Mouse (Mus musculus) lung, embryonic 15.5 days (tissue): ENCODE data around the gene Brcc3. TPM values are rescaled to one million over a fixed set of nuclear protein-coding genes. Genes with fewer than 3 reads are reported as not detected.

Experiments used
- ATAC-seq: fragments of 200-750 bp; cut with Nextera tagmentation; 2 replicates; pipeline ENCODE4 v1.8.0; 2017; ENCODE audit warnings: moderate number of reproducible peaks, borderline replicate concordance; ENCODE audit not compliant: low FRiP score, low TSS enrichment; ENCODE audit errors: extremely low read depth
- H3K27ac ChIP-seq: fragments of 300-500 bp; sonication (generic); 2 replicates; pipeline ENCODE4 v1.5.1; 2015; ENCODE audit warnings: moderate library complexity, mild to moderate bottlenecking, inconsistent platforms
- H3K27me3 ChIP-seq: fragments of 300-500 bp; sonication (generic); 2 replicates; pipeline ENCODE4 v1.6.1; 2015; ENCODE audit warnings: inconsistent platforms
- H3K36me3 ChIP-seq: fragments of 300-500 bp; sonication (generic); 2 replicates; pipeline ENCODE4 v1.6.1; 2015; ENCODE audit warnings: inconsistent platforms
- H3K4me1 ChIP-seq: fragments of 300-500 bp; sonication (generic); 2 replicates; pipeline ENCODE4 v1.6.1; 2015; ENCODE audit warnings: inconsistent platforms
- H3K4me2 ChIP-seq: fragments of 300-500 bp; sonication (generic); 2 replicates; pipeline ENCODE4 v1.6.1; 2015; ENCODE audit warnings: inconsistent platforms, mild to moderate bottlenecking, moderate library complexity
- H3K4me3 ChIP-seq: fragments of 300-500 bp; sonication (generic); 2 replicates; pipeline ENCODE4 v1.5.1; 2015; ENCODE audit warnings: mild to moderate bottlenecking, inconsistent platforms
- H3K9ac ChIP-seq: fragments of 300-500 bp; sonication (generic); 2 replicates; pipeline ENCODE4 v1.6.1; 2015; ENCODE audit warnings: inconsistent platforms
- H3K9me3 ChIP-seq: fragments of 300-500 bp; sonication (generic); 2 replicates; pipeline ENCODE4 v1.6.1; 2016; ENCODE audit warnings: inconsistent platforms
- WGBS: fragments of 180-500 bp; shearing (Covaris S2); methylation state at CpG from one replicate; pipeline ENCODE4 v1.1.7; 2015; 5-methylcytosine and 5-hydroxymethylcytosine counted together
- polyA plus RNA-seq: library from polyadenylated mRNA; unstranded; fragments of >200 nt; fragmentation: Nextera tagmentation; extraction: Ambion mirVana; gene quantifications from 2 replicates; pipeline ENCODE4 v1.2.1, GENCODE M21; 2015

Brcc3 gene
- polyA plus RNA-seq: 66.9 and 69.5 TPM in 2 replicates

DNA sequence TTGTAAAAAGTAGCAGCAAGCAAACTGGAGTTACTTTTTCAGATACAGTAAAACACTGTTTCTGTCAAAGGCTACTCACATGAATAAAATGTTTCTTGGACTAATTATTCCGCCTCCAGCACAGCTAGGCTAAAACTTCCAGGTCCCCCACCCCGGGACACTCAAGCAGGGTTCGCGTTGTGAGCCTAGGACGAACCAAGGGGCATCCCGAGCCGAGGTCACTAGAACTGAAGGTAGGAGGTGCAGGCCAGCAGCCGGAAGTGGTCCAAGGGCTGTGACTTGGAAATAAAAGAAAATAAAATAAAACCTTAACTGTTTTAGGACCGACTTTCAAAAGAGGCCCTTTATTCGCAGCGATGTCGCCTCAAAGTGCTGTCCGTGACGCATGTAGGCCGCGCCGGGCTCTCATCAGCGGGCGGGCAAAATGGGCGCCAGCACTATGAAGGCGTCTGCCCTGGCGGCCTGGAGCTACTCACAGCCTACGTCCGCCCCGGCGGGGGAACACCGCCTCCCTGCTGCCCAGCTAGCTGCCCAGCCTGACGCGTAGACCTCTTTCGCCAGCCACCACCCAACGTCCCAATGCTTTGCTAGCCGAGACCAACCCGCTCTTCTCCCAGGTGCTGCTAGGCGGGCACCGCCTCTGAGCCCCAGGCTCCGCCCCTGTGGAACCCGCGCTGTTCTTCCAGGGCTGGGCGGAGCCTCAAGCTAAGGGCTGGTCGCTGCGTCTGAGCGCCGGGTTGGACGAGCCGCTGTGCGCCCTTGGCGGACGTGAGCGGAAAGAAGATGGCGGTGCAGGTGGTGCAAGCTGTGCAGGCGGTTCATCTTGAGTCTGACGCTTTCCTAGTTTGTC lies at the start of gene Brcc3, which contains the start of the genes Cmc4 and Mtcp1:
Brcc3 (plus strand) TSS at position 693 of the 850 bp plus-strand sequence.
Cmc4 (minus strand) TSS at position 649 of the 850 bp plus-strand sequence.
Mtcp1 (minus strand) TSS at position 653 of the 850 bp plus-strand sequence.
- no peaks in the 10 kb centered on the region for H3K36me3 ChIP-seq
- H3K4me2 ChIP-seq: peak within 1 kb of the TSS; percentile 50
- peak; percentile 100 for ATAC-seq
- no peaks in the 10 kb centered on the region for H3K27me3 ChIP-seq
- H3K4me3 ChIP-seq: peak within 1 kb of the TSS; percentile 55
- peak within 1 kb of the TSS; percentile 91 for H3K27ac ChIP-seq
- no peaks in the 10 kb centered on the region for H3K9me3 ChIP-seq
- H3K4me1 ChIP-seq: no peaks in the 10 kb centered on the region
- WGBS: 13% methylated on average over 52 of the region's 52 CpGs
- peak within 1 kb of the TSS; percentile 52 for H3K9ac ChIP-seq

DNA sequence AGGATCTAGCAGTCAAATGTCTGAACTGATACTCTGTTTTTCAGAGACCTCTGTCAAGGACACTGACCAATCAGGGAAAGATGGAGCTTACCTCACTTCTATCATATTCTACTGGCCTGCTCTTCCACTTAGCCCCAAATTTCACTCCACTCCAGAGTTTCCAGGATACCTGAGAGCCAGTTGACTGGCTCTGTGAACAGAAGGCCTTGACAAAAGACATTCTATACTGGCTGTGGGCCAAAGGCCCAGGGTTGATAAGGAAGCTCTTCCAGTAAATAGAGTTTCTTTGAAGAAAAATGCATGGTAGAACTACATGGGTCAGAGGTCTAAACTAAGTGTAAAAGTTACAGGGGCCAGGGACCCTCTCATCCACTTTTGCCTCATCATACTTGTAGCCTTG lies 46.2 kb upstream of the Brcc3 start:
- no peak for ATAC-seq
- Histone ChIP-seq H3K36me3 (no peaks in the 10 kb centered on the region), H3K27me3 (no peaks in the 10 kb centered on the region), H3K4me2 (no peak overlapping the region), H3K9me3 (no peaks in the 10 kb centered on the region), H3K4me3 (no peak overlapping the region), H3K9ac (no peak overlapping the region), H3K27ac (no peak overlapping the region), H3K4me1 (no peaks in the 10 kb centered on the region)

DNA sequence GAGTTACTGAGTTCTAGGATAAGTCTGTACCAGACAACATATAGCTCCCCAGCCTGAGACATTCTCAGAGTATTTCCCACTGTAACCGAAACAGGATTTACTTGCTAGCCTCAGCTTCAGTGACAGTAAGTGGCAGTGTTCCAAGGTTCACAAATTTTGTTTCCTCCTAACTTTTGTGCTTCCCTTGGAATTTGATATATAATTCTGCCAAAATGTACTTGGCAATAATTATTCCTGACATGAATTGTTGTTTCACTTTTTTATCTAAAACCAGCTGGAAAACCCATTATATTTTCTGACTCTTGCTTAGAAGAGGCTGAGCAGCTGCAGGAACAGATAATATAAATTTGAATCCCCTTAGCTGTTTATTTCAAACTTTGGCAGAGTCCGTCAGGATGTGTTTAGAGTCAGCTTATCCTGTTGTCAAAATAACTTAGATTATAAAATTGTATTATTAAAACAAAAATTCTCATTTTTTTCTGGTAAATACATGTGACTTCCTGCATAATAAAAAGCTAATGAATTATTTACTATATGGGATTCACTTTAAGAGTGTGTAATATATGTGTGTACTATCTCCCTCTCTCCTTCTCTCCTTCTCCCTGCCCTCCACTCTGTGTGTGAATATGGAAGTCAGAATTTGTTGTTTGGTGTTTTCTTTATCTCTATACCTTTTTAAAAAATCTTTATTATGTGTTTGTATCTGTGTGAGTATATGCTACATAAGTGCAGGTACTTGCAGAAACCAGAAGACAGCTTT lies 43.6 kb upstream of the Brcc3 start:
- peak; percentile 90; the same call in 1 of the 2 replicates for ATAC-seq
- Histone ChIP-seq H3K27ac (no peak overlapping the region), H3K4me2 (no peak overlapping the region)

DNA sequence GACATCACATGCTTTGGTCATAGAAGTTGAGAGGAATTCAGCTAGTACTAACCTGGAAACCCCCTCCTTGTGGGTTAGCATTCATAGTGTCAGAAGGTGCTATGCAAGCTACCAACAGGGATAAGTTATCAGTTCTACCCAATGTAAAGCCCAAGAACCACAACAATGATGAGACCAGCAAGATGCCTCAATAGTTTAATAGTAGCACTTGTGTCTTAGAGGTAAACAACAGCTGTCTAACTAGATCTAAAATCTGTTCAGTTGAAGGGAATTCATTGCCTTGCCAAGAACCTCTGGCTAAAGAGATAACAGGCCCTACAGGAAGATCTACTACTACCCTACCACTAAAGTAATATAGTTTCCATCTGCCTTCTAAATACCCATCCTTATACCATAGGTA lies 39.6 kb upstream of the Brcc3 start:
- H3K4me2 ChIP-seq: no peak overlapping the region
- no peak for ATAC-seq
- H3K27me3 ChIP-seq: no peaks in the 10 kb centered on the region
- H3K4me3 ChIP-seq: no peak overlapping the region
- no peaks in the 10 kb centered on the region for H3K36me3 ChIP-seq
- H3K9me3 ChIP-seq: no peaks in the 10 kb centered on the region
- H3K4me1 ChIP-seq: no peaks in the 10 kb centered on the region
- H3K9ac ChIP-seq: no peak overlapping the region
- H3K27ac ChIP-seq: no peak overlapping the region

More for the DNA sequence above, 43.6 kb upstream of the Brcc3 start:
- no peak overlapping the region for H3K4me3 ChIP-seq
- H3K9ac ChIP-seq: no peak overlapping the region
- H3K9me3 ChIP-seq: no peaks in the 10 kb centered on the region
- 35% methylated on average over 2 of the region's 2 CpGs for WGBS
- H3K36me3 ChIP-seq: no peaks in the 10 kb centered on the region
- H3K27me3 ChIP-seq: no peaks in the 10 kb centered on the region
- H3K4me1 ChIP-seq: no peaks in the 10 kb centered on the region

DNA sequence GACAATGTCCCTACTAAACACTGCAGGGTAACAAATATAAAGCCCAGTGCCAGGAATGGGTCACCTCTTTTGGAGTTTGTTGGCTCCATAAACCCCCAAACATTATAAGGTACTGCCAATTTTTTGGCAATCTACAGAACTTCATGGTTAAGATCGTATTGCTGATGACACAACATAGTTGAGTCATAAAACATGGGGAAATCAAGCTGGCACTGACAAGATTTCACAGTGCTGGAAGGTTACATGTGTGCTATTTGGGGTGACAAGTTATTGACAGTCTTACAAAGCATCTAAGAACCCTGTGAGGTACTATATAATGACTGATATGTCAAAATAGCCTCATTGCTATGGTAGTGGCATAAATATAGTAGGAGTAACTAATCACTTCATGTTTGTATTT lies 35.3 kb upstream of the Brcc3 start:
- Histone ChIP-seq H3K27ac (no peak overlapping the region), H3K4me1 (no peaks in the 10 kb centered on the region), H3K9me3 (no peaks in the 10 kb centered on the region), H3K4me2 (no peak overlapping the region), H3K9ac (no peak overlapping the region), H3K4me3 (no peak overlapping the region), H3K27me3 (no peaks in the 10 kb centered on the region), H3K36me3 (no peaks in the 10 kb centered on the region)
- WGBS: 77% methylated on average over 1 of the region's 1 CpGs
- no peak for ATAC-seq

DNA sequence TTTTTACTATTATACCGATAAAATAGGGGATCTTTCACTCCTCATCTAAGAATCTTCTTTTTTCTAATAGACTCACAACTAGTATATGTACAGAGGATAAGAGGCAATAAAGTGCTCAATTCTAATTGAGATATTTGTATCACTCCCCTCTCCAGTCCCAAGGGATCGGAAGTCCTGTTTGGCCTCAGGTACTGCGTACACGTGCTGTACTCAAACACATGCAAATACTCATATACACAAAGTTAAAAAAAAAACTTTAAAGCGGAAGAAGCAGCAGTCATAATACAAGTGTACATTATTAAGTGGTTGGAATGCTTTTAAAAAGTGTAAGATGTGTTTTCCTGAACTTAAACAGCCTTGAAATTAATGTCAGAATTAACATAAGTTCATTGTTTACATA lies 34.7 kb upstream of the Brcc3 start:
- Histone ChIP-seq H3K9me3 (no peaks in the 10 kb centered on the region), H3K36me3 (no peaks in the 10 kb centered on the region), H3K4me2 (peak overlapping the region; percentile 49; the same call in 1 of the 2 replicates), H3K9ac (no peak overlapping the region), H3K27ac (0 out of 2 replicates have a peak overlapping the region, but pooled peaks have one; percentile 33), H3K27me3 (no peaks in the 10 kb centered on the region), H3K4me3 (peak overlapping the region; percentile 49), H3K4me1 (no peaks in the 10 kb centered on the region)
- no peak for ATAC-seq
- 60% methylated on average over 5 of the region's 5 CpGs for WGBS

DNA sequence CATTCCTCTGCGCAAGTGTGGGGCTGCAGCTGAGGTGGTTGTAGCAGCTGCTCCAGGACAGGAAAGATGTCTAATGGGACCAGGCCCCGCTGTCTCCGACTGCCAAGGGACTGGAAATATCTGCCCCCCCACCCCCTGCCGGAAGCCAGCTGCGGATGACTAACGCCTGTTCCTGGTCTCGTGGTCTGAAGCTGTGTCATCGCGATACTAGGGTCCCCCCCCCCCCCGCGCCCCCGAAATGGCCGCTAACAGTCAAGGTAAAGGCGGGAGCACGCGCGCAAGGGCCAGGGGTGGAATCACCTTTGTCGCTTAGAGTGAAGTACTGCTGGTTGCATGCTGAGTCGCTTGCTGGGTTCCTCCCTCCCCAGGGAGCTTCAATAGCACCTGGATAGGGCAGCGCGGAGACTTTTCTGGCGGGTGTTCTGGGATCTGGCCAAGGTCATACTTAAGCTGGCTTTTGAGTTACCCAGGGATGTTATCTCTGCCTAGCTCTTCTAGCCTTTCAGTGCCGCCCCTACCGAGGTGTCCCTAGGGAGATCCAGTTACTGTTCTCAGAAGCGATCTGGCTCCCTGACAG lies 34.1 kb upstream of the Brcc3 start, which contains the start of the genes Fundc2 and F8:
Fundc2 (plus strand) TSS at position 205 of the 577 bp plus-strand sequence.
F8 (minus strand) TSS at position 421 of the 577 bp plus-strand sequence.
- ATAC-seq: peak; percentile 97
- Histone ChIP-seq H3K4me3 (peak within 1 kb of the TSS; percentile 49), H3K4me1 (no peaks in the 10 kb centered on the region), H3K27me3 (no peaks in the 10 kb centered on the region), H3K4me2 (peak within 1 kb of the TSS; percentile 49), H3K9me3 (no peaks in the 10 kb centered on the region), H3K36me3 (no peaks in the 10 kb centered on the region), H3K27ac (peak within 1 kb of the TSS; percentile 77), H3K9ac (peak within 1 kb of the TSS; percentile 50)
- 9% methylated on average over 21 of the region's 25 CpGs for WGBS

DNA sequence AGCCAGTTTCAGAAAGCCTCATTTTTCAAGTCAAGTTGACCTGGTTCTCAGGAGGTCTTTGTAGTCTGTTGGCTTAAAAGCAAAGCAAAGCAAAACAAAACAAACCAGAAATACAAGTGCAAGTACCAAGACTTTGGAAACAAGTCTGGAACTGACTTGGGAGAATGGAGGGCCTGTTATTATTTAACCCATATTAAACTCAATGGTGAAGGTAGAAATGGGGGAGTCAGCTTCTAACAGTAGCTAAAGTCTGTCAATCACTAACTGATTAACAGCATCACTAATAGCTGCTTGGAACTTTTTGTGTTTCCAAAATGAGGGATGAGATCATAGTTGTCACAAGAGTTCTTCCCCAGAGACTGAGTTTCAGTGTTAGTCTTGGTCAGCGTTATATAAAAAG lies 17.0 kb upstream of the Brcc3 start:
- no peak overlapping the region for H3K27ac ChIP-seq
- H3K9ac ChIP-seq: no peak overlapping the region
- H3K9me3 ChIP-seq: no peaks in the 10 kb centered on the region
- no peak for ATAC-seq
- no peak overlapping the region for H3K4me3 ChIP-seq
- no peaks in the 10 kb centered on the region for H3K36me3 ChIP-seq
- no peaks in the 10 kb centered on the region for H3K27me3 ChIP-seq
- WGBS: 89% methylated on average over 1 of the region's 1 CpGs
- no peaks in the 10 kb centered on the region for H3K4me1 ChIP-seq
- no peak overlapping the region for H3K4me2 ChIP-seq

DNA sequence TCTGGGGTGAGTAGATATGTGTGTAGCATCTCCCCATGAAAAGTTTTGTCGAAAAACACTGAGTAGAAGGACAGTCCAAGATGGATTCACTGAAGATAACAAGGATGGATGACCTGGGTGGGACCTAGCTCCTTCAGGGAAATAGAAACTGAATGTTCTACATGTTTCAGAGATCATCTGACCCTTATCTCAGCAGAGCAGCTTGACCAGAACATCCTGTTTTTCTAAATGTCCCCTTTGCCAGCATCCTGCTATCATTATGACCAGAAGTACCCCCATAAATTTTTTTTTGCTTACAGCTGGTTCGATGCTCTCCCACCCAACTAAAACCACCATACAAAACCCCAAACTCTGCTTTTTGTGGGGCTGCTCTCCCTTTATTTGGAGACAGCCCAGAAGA lies 13.8 kb upstream of the Brcc3 start:
- H3K36me3 ChIP-seq: no peaks in the 10 kb centered on the region
- no peak overlapping the region for H3K4me3 ChIP-seq
- no peak overlapping the region for H3K9ac ChIP-seq
- ATAC-seq: no peak
- no peaks in the 10 kb centered on the region for H3K9me3 ChIP-seq
- H3K4me2 ChIP-seq: no peak overlapping the region
- no peak overlapping the region for H3K27ac ChIP-seq
- WGBS: 70% methylated on average over 2 of the region's 2 CpGs
- H3K4me1 ChIP-seq: no peaks in the 10 kb centered on the region
- H3K27me3 ChIP-seq: no peaks in the 10 kb centered on the region

DNA sequence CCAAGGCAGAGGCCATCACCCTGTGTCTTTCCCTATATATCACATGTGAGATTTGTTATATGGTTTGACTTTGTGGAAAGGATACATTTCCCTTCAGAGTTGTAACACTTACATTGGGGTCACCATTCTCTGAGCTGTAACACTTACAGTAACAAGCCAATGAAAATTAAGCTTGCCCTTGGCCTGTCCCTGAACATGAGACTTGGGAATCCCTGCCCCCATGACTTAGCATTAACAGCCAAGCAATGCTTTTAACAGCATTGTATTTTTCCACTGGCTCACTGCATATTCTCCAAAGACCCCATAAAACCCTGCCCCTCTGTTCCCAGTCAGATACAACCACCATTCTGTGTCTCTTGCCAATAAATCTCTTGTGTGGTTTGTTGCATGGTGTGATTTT lies 13.1 kb upstream of the Brcc3 start:
- Histone ChIP-seq H3K27ac (no peak overlapping the region), H3K4me3 (no peak overlapping the region), H3K4me2 (no peak overlapping the region), H3K27me3 (no peaks in the 10 kb centered on the region), H3K9me3 (no peaks in the 10 kb centered on the region), H3K4me1 (no peaks in the 10 kb centered on the region), H3K9ac (no peak overlapping the region), H3K36me3 (no peaks in the 10 kb centered on the region)
- ATAC-seq: no peak

DNA sequence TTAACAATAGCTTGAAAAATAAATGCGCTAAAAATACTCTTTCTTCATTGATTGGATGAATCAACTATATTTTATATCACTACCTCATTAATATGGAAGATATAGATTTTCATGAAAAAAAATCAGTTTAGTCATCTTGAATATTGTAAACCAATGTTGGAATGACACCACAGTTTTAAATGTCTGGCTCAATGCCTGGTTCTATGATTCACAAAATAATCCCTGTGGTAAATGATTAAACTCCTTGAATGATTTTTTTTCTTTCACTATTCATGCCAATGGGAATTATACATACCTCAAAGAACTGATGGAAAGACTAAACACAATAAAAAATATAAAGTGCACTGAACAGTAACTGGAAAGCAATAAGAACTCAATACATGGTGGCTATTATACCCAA lies 6.7 kb upstream of the Brcc3 start:
- Histone ChIP-seq H3K27ac (no peak overlapping the region), H3K4me1 (no peaks in the 10 kb centered on the region), H3K4me3 (no peak overlapping the region), H3K4me2 (no peak overlapping the region), H3K27me3 (no peaks in the 10 kb centered on the region), H3K36me3 (no peaks in the 10 kb centered on the region), H3K9ac (no peak overlapping the region), H3K9me3 (no peaks in the 10 kb centered on the region)
- WGBS: 85% methylated on average over 1 of the region's 1 CpGs
- ATAC-seq: no peak
